Mouse (Mus musculus) colon, adult 2 months (tissue): ENCODE measurements around the gene Chic1. TPM values are rescaled to one million over a fixed set of nuclear protein-coding genes. Genes with fewer than 3 reads are reported as not detected.

Experiments used
- polyA plus RNA-seq: library from polyadenylated mRNA; depleted of rRNA; stranded (reverse); fragments of >200 nt; gene quantifications from 2 replicates; pipeline ENCODE4 v1.2.3, GENCODE M21; 2012; rRNA removed

Gene Chic1
- 0.27 and 0.38 TPM in 2 replicates for polyA plus RNA-seq

DNA sequence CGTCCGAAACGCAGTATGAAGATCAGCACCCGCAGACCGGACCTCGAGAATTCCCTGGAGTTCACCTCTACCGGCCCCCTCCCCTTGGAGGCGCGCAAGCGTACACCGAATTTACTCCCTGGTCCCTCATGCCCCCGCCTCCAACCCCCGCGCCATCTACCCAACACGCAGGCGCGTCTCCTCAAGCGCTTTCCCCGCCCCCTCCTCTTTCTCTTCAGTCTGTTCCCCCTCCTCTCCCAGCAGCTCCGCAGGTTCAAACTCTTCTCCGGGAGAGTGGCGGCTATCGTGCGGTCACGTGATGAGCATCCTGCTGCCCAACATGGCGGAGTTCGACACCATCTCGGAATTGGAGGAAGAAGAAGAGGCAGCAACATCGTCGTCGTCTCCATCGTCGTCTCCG is at the start of gene Chic1:
Chic1 (plus strand) TSS at position 190 of the 400 bp plus-strand sequence.

DNA sequence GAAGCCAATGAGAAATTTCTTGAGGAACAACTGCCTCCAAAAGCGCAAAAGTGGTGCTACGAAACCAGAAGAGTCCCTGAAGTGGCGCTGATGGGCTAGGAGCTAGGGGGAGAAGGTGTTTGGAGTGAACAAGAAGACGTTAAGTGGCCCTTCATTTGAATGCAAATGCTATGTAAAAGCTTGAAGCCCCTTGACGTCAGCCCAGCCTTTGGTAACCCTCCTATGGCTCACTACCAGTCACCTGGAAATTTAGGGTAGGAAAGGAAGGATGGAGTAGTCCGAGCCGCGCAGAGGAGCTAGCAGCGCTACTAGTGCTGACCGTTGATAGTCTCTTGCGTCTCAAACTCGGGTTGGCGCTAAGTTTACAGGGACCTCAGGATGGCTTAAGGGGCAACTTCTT is 35.1 kb upstream of the Chic1 start, which contains the start of gene Cdx4:
Cdx4 (plus strand) TSS at position 253 of the 400 bp plus-strand sequence.

DNA sequence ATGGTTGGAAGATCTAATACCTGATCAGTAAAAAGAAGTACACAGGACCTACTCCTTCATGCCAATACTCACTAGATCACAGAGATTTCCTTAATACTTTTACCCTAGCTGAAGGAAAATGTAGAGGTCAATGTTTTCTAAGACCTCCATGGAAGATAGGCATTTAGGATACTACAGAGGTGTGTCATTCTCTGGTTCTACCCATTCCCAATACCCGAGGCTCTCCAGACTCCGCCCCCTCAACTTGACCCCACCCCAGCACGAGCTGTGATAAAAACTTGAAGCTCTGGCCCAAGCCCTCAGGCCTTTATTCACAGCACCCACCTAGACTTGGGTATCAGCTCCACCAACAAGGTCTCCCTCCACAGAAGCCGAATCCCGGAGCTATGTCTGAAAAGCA is 57.9 kb downstream of the Chic1 start, which contains the start of gene Tsx:
Tsx (plus strand) TSS at position 301 of the 400 bp plus-strand sequence.

GRCm38 (mm10) chrX:103421710-103422109 is 65.4 kb downstream of the Chic1 start, which contains the start of gene Gm26992:
Gene Gm26992 (plus strand): TSS chrX:103422010.

Other genes starting within 250 kb of the Chic1 start
- gene Nap1l2, start 169.8 kb upstream of the Chic1 start, polyA plus RNA-seq: 0.05 and 0.06 TPM in 2 replicates
- not detected in 2 replicates for gene Cdx4, start 35.1 kb upstream of the Chic1 start, polyA plus RNA-seq
- gene Tsx, start 58.0 kb downstream of the Chic1 start, polyA plus RNA-seq: not detected in 2 replicates
- gene Gm26992, start 65.5 kb downstream of the Chic1 start, polyA plus RNA-seq: not detected in 2 replicates